Mouse (Mus musculus): ENCODE data around the gene Otud7b. TPM values are rescaled to one million over a fixed set of nuclear protein-coding genes. Genes with fewer than 3 reads are reported as not detected.
A peak's percentile ranks its signal among the peaks of the same experiment; 100 is the strongest.
"Not testable (repeated sequence)": the region's sequence is repeated elsewhere in the genome, so short reads cannot be mapped to it uniquely, and the experiment has no call there.

The Otud7b gene
- polyA plus RNA-seq, 1 experiment from 2014 or later = 30.3 TPM

DNA sequence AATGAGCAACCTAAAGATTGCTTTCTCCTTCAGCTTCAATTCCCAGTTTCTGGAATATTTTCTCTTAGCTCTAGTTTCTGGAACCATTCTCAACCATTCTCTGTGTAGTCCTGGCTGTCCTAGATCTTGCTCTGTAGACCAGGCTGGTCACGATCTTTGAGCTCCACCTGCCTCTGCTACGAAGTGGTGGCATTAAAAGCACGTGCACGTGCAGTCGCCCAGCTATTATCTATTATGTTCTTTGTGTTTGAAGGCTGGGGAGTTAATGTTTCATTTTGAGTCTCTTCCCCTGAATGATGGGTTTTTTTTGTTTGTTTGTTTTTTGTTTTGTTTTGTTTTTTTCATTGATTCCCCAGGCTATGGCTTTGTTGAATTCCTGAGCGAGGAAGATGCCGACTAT is 68.9 kb downstream of the Otud7b start:
- peak overlapping the region; percentile 89 for H3K9ac ChIP-seq
- no peaks in the 10 kb centered on the region for H3K27me3 ChIP-seq
- ATAC-seq (ENCODE audit: low FRiP score, low read depth) = no peak
- H3K4me2 ChIP-seq (replicated peaks) = peak overlapping the region; percentile 98
- H3K36me3 ChIP-seq = peaks cover 63% of the 10 kb centered on the region
- no peaks in the 10 kb centered on the region for H3K9me3 ChIP-seq
- WGBS = 30% methylated on average over 7 of the region's 7 CpGs
- peaks cover 35% of the 10 kb centered on the region for H3K4me1 ChIP-seq
- no peak overlapping the region; the same call in 1 of the 2 replicates for H3K27ac ChIP-seq
- H3K4me3 ChIP-seq = peak overlapping the region; percentile 88

DNA sequence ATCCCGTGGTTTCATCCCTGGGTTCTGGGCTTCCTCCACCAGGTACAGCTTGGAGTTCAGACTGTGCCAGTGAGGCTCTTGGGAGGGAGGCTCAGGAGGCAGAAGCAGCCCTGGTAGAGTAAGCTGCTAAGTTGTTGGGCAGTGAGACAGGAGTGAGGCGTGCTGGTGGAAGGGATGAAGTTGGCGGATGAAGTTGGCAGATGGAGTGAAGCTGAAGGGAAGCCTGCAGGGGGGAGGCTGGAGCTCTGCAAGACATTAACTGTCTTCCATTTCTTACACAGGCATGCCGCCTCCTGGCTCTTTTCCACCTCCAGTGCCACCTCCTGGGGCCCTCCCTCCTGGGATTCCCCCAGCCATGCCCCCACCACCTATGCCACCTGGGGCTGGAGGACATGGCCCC is 69.7 kb downstream of the Otud7b start:
- peak overlapping the region; percentile 88; the same call in 1 of the 2 replicates for H3K4me3 ChIP-seq
- not testable (repeated sequence) for ATAC-seq (ENCODE audit: low FRiP score, low read depth); H3K9me3 ChIP-seq; H3K27me3 ChIP-seq; H3K27ac ChIP-seq
- peak overlapping the region; percentile 53; the same call in 1 of the 2 replicates for H3K9ac ChIP-seq
- 81% methylated on average over 4 of the region's 4 CpGs for WGBS
- H3K4me2 ChIP-seq (replicated peaks) = peak overlapping the region; percentile 98
- peaks cover 62% of the 10 kb centered on the region for H3K36me3 ChIP-seq
- H3K4me1 ChIP-seq = peaks cover 35% of the 10 kb centered on the region

DNA sequence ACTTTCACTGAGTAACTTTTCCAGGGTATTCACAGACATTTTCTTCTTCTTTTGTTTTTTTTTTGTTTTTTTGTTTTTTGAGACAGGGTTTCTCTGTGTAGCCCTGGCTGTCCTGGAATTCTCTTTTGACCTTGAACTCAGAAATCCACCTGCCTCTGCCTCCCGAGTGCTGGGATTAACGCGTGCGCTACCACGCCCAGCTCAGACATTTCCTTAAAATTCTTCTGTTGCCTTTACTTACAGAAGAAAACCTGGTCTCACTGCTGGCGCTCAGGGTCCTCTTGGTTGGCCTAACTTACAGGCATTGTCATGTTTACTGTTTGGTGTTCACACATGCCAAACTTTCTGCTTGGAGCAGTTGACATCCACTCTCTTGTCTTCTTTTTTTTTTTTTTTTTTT is 70.9 kb downstream of the Otud7b start:
- Histone ChIP-seq H3K9me3 (no peaks in the 10 kb centered on the region), H3K27ac (no peak overlapping the region), H3K27me3 (no peaks in the 10 kb centered on the region), H3K36me3 (peaks cover 51% of the 10 kb centered on the region), H3K4me1 (peaks cover 35% of the 10 kb centered on the region), H3K4me3 (0 out of 2 replicates have a peak overlapping the region, but pooled peaks have one; percentile 3), H3K9ac (no peak overlapping the region), H3K4me2 (replicated peaks) (no peak overlapping the region)
- ATAC-seq (ENCODE audit: low FRiP score, low read depth) = no peak
- 92% methylated on average over 6 of the region's 6 CpGs for WGBS

DNA sequence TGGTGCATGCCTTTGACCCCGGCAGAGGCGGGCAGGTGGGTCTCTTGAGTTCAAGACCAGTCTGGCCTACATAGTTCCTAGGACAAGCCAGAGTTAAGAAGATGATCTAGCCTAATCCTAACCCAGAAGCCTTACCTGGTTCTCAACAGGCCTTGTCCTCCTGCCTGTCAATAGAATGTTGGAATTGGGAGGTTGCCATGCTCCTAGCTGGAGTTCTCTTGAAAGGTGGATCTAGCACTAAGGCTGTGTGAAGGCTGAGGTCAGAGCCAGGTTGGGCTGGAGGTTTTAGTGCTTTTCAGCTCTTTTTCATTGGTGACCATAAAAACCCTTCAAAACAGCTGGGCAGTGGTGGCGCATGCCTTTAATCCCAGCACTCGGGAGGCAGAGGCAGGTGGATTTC is 74.1 kb downstream of the Otud7b start:
- H3K27ac ChIP-seq = no peak overlapping the region
- no peak overlapping the region for H3K4me2 ChIP-seq (replicated peaks)
- H3K9ac ChIP-seq = no peak overlapping the region
- H3K27me3 ChIP-seq = no peaks in the 10 kb centered on the region
- H3K4me1 ChIP-seq = peaks cover 40% of the 10 kb centered on the region
- WGBS = 83% methylated on average over 4 of the region's 4 CpGs
- H3K9me3 ChIP-seq = no peaks in the 10 kb centered on the region
- no peak overlapping the region for H3K4me3 ChIP-seq
- no peak for ATAC-seq (ENCODE audit: low FRiP score, low read depth)
- peaks cover 47% of the 10 kb centered on the region for H3K36me3 ChIP-seq

GRCm38 (mm10) chr3:96178902-96179301 is 74.6 kb downstream of the Otud7b start:
- Histone ChIP-seq H3K4me2 (replicated peaks) (no peak overlapping the region), H3K4me3 (no peak overlapping the region), H3K9me3 (no peaks in the 10 kb centered on the region), H3K27ac (no peak overlapping the region), H3K4me1 (peaks cover 35% of the 10 kb centered on the region), H3K27me3 (no peaks in the 10 kb centered on the region), H3K36me3 (peaks cover 46% of the 10 kb centered on the region), H3K9ac (no peak overlapping the region)
- WGBS = 87% methylated on average over 2 of the region's 2 CpGs
- ATAC-seq (ENCODE audit: low FRiP score, low read depth) = no peak

DNA sequence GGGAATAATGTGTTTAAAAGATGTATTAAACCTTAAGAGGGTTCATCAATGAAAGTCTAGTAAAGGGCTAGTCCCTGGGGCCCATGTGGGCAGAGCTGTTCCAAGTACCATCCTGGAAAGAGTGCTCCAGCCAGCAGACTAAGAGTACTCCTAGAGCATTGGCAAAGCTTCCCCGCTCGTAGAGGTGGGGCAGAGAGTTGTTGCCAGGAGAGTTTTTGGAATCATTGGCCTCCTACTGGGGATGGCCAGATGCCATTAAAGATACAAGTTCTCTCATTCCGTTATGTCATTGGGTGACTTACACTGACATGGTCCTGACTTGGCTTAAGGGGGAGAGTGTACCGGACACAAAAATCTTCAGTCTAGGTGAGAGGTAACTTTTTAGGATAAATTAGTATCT is 75.2 kb downstream of the Otud7b start:
- no peak overlapping the region for H3K27ac ChIP-seq

DNA sequence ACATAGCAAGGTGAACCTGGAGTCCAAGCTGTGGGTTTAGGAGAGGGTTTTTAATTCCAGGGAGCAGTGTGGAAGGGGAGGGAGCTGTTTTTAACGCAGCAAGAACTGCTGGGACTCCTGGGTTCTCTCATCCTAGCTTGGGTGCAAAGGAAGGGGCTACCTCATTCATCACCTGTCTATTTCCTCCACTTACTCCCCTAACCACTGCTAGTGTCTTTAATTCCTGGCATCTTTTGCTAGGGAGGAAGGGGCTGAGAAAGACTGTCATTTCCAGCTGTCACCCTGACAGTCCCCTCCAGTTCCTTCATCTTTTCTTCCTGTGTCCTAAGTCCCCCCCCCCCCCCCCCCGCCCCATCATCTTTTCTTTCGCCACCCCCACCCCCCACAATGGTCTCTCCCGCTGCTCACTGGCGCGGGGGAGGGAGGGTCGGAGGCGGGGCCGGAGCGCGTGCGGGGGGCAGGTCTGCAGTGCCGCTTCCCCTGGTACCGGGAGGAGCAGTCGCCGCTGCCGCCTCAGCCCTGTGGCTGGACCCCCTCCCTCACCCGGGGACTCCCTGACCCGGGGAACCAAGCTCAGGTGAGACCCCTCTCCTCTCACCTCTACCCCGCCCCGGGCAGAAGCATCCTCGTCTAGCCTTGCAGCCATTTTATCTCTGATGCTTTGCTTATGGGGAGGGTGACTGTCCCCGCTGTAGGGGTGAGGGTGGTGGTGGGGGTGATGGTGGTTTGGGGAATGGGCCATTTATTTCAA is 76.6 kb downstream of the Otud7b start, which contains the start of gene Sv2a:
Gene Sv2a (plus strand): TSS at position 425 of the 751 bp plus-strand sequence.
- whole genome bisulfite sequencing = 1% methylated on average over 14 of the region's 23 CpGs
- H3K4me3 ChIP-seq = peak within 1 kb of the TSS; percentile 61
- peak; percentile 12; the same call in 1 of the 2 replicates for ATAC-seq (ENCODE audit: low FRiP score, low read depth)
- no peaks in the 10 kb centered on the region for H3K27me3 ChIP-seq
- H3K36me3 ChIP-seq = peaks cover 34% of the 10 kb centered on the region
- H3K4me1 ChIP-seq = peaks cover 24% of the 10 kb centered on the region
- peak within 1 kb of the TSS; percentile 81 for H3K9ac ChIP-seq
- 0 out of 2 replicates have a peak within 1 kb of the TSS, but pooled peaks have one; percentile 15 for H3K27ac ChIP-seq
- H3K9me3 ChIP-seq = no peaks in the 10 kb centered on the region
- peak within 1 kb of the TSS; percentile 87 for H3K4me2 ChIP-seq (replicated peaks)

More for the DNA sequence above, 75.2 kb downstream of the Otud7b start:
- Histone ChIP-seq H3K4me2 (replicated peaks) (no peak overlapping the region), H3K36me3 (peaks cover 40% of the 10 kb centered on the region), H3K4me3 (no peak overlapping the region), H3K4me1 (peaks cover 29% of the 10 kb centered on the region), H3K9me3 (no peaks in the 10 kb centered on the region), H3K9ac (no peak overlapping the region), H3K27me3 (no peaks in the 10 kb centered on the region)
- no peak for ATAC-seq (ENCODE audit: low FRiP score, low read depth)
- 70% methylated on average over 4 of the region's 4 CpGs for WGBS

- WGBS = 29% methylated on average over 12 of the region's 12 CpGs
- Histone ChIP-seq H3K36me3 (peaks cover 26% of the 10 kb centered on the region), H3K9me3 (no peaks in the 10 kb centered on the region), H3K9ac (peak overlapping the region; percentile 81), H3K4me1 (peaks cover 24% of the 10 kb centered on the region), H3K27ac (no peak overlapping the region), H3K27me3 (no peaks in the 10 kb centered on the region), H3K4me2 (replicated peaks) (peak overlapping the region; percentile 87), H3K4me3 (peak overlapping the region; percentile 61)
- peak; percentile 29; the same call in 1 of the 2 replicates for ATAC-seq (ENCODE audit: low FRiP score, low read depth)
Measured at GRCm38 (mm10) chr3:96181510-96182381, 77.4 kb downstream of the Otud7b start.

DNA sequence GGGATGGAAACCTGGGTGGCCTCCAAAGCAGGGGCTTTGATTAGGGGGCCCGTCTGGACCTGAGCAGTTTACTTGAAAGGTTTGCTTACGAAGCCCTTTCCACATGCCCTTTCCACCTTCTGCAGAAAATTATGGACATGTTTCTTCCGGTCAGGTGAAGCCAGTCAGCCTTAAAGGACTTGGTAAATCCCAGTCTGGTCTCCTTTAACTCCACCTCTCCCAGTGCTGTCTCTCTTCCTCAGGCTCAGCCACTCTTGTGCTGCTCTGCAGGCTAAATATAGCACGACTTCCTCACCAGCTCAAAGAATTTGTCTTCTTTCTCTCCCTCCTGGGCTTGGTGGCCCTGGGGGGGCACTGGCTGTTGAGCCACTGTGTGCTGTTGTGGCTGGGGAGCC is 78.1 kb downstream of the Otud7b start:
- no peaks in the 10 kb centered on the region for H3K9me3 ChIP-seq
- peaks cover 22% of the 10 kb centered on the region for H3K36me3 ChIP-seq
- H3K27me3 ChIP-seq = no peaks in the 10 kb centered on the region
- H3K27ac ChIP-seq = no peak overlapping the region
- H3K4me1 ChIP-seq = peaks cover 24% of the 10 kb centered on the region
- no peak for ATAC-seq (ENCODE audit: low FRiP score, low read depth)
- peak overlapping the region; percentile 61 for H3K4me3 ChIP-seq
- H3K9ac ChIP-seq = no peak overlapping the region; the same call in 1 of the 2 replicates
- WGBS = 26% methylated on average over 4 of the region's 4 CpGs
- peak overlapping the region; percentile 87 for H3K4me2 ChIP-seq (replicated peaks)

DNA sequence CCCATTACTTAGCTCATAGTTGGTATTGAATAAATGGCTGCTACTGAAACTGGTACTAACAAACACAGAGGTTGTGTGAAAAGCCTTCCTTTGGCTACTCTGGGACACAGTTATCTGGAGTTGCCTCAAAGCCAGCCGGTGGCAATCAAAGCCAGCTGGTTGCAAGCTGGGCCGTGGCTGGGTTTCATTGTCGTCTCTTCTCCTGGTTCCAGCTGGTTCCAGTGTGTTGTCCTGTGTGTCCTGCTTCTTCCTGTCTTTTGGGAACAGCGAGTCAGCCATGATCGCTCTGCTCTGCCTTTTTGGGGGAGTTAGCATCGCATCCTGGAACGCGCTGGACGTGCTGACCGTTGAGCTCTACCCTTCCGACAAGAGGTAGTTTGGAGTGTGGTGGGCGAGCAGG is 88.7 kb downstream of the Otud7b start:
- Histone ChIP-seq H3K4me1 (peaks cover 11% of the 10 kb centered on the region), H3K4me2 (replicated peaks) (no peak overlapping the region), H3K9ac (no peak overlapping the region), H3K36me3 (peaks cover 23% of the 10 kb centered on the region), H3K27ac (no peak overlapping the region), H3K9me3 (0 out of 2 replicates have a peak, but pooled peaks cover 5% of the 10 kb centered on the region), H3K27me3 (no peaks in the 10 kb centered on the region), H3K4me3 (no peak overlapping the region)
- ATAC-seq (ENCODE audit: low FRiP score, low read depth) = no peak
- 47% methylated on average over 12 of the region's 12 CpGs for WGBS

DNA sequence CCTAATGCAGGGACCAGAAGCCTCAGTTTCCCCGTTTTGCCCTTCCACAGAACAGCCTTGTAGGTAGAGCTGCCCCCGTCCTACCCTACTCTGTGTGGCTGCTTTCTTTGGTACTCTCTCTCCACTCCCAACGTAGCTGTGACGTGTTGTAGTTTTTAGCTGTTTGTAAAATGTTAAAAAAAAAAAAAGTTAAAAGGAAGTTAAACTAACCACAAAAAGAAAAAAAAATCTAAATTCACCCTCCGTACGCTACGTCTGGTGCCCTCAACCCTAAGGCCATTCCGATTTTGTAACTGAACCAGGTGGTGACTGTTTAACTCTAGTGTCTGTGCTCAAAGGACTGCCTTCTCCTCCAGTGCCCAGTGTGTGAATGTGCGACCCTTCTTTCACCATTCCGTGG is 90.6 kb downstream of the Otud7b start:
- WGBS = 85% methylated on average over 10 of the region's 10 CpGs

More for the DNA sequence above, 90.6 kb downstream of the Otud7b start:
- 0 out of 2 replicates have a peak, but pooled peaks cover 5% of the 10 kb centered on the region for H3K9me3 ChIP-seq
- no peak overlapping the region for H3K27ac ChIP-seq
- H3K9ac ChIP-seq = no peak overlapping the region
- H3K4me2 ChIP-seq (replicated peaks) = no peak overlapping the region
- no peak for ATAC-seq (ENCODE audit: low FRiP score, low read depth)
- H3K36me3 ChIP-seq = peaks cover 13% of the 10 kb centered on the region
- peaks cover 14% of the 10 kb centered on the region for H3K4me1 ChIP-seq
- H3K4me3 ChIP-seq = no peak overlapping the region
- no peaks in the 10 kb centered on the region for H3K27me3 ChIP-seq

All from limb, embryonic 13.5 days (tissue).